Mouse (Mus musculus): ENCODE results near the gene Cacna1s.

The Cacna1s gene

DNA sequence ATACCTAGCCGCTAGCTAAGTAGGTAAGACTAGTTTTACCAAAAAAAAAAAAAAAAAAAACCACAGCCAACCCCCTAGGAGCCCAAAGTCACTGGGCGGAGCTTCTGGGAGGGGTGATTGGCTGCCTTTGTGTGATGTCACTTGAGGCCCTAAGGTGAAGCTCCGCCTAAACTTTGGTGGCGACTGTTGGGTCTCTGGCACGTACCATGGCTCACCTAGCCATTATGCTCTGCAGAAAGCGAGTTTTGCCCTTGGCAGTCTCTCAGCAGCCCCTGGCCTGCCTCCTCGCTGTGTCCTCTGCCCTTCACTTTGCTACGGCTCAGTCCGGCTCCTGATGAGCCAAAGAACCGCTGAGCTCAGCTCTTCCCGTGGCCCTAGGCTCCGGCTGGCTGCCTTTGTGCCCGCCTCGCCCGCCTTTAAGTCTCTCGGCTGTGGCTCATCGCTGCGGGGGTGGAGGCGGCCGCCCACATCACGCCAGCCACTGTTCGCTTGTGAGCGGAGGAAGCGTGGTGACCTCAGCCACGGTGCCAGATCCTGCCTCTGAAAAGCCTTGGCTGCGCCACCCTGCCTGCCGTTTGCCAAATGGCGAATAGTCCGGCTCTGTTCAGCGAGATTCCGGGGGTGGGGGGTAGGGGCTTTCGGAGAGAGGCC, 87.6 kb downstream of the Cacna1s start:
- DNase-seq, result peak; percentile 81

DNA sequence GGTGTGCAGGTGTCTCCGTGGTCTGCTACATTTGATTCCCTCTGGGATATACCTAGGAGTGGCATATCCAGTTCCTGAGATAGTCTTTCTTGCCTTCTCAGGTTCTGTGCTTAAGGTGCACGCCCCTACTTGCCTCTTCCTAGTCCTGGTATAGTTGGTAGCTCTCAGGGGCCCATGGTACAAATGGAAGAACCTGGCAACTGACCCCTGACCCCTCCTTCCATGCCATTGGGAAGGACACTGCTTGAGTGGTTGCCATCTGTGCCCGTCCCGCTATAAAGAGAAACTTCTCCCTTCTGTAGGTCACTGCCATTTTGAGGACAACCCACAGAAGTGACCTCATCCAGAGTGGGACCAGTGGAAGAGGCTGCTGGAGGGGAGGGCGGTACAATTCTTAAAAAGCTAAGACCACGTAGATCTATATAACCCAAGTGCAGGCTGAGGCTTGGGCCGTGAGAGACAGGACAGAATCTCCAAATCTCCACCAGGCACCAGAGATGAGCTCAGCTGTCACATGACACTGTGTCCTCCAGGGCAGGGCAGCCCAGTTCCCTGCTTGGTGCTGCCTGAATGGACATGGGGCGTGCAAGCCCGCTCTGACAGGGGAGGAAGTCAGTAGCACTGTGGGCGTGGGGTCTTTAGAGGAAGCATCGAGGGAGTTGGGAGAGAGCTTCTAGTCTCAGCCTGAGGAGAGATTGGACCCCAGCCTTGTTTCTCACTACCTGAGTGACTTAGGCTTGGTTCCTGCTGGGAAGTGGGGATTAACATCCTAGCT, 88.8 kb downstream of the Cacna1s start:
- no peak for DNase-seq

- DNase-seq, result no peak
These were observed 89.8 kb downstream of the Cacna1s start for GRCm38 (mm10) chr1:136142336-136142735.

DNA sequence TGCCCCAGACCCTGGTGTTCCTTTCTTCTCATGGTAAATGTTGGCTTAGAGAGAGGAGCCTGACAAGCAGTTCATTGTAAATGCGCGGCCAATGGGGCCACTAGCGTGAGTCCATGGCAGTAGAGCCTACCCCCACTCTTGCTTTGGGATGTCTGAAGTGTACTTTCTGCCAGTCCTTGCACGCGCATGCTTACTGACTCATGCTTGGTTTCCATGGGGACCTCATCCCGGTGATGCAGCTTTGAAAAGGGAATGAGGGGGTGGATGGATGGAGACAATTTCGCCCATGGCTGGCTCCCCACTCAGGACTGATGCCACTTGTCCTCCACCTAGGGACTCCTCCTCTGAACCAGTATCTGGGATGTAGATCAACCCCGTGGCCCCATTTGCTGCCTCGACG, 91.0 kb downstream of the Cacna1s start:
- DNase-seq, result peak; percentile 56

DNA sequence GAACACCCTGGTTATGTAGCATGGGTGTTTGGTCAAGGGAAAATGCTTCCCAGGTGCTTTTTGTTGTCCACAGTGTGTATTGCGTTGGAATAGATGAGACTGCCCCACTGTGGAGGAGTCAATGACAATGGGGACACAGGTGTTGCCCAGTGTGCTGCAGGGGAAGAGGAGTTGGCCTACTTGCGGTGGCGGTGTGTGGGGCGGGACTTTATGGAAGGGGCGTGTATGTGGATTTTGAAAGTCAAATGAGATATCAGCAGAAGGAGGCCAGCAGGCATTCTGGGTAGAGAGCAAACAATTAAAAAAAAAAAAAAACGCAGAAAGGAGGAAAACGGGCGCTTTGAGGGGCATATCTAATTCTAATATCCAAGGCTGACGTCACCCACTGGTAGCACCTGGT, 97.2 kb downstream of the Cacna1s start:
- DNase-seq, result no peak

GRCm38 (mm10) chr1:136151371-136151770, 98.8 kb downstream of the Cacna1s start:
- DNase-seq, result no peak

GRCm38 (mm10) chr1:136156304-136156703, 103.8 kb downstream of the Cacna1s start:
- no peak for DNase-seq

DNA sequence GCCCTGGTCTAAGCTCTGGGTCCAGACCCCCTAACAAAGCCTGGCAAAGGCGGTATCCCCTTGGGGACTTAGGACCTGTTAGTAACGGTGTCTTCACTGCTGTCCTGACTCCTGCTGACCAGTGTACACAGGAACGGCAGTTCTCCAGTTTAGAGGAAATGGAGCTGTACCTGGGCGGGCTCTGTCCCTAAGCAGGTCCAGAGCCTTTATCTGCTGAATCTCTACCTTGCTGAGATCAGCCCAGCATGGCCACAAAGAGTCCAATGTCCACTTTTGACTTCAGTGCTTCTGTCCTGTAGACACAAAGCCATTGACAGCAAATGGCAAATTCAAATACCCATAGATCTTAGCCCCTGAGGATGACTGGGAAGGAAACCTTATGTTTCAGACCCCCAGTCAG, 104.4 kb downstream of the Cacna1s start:
- no peak for DNase-seq

DNA sequence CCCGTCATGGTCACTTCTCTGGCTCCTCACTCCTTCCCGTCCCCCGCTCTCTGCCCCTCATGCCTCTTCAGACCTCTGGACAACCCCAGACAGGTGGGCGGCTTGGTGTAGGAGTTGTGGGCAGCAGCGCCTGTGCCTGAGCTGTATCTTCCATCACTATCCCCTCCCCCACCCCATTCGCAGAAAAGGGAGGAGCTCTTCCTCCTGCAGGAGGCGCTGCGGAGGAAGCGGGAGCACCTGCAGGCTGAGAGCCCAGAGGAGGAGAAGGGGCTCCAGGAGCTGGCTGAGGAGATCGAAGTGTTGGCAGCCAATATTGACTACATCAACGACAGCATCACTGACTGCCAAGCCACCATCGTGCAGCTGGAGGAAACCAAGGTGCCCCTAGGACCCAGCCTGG, 107.3 kb downstream of the Cacna1s start:
- peak; percentile 51 for DNase-seq

- no peak for DNase-seq
These were observed 107.7 kb downstream of the Cacna1s start for GRCm38 (mm10) chr1:136160297-136160696.

DNA sequence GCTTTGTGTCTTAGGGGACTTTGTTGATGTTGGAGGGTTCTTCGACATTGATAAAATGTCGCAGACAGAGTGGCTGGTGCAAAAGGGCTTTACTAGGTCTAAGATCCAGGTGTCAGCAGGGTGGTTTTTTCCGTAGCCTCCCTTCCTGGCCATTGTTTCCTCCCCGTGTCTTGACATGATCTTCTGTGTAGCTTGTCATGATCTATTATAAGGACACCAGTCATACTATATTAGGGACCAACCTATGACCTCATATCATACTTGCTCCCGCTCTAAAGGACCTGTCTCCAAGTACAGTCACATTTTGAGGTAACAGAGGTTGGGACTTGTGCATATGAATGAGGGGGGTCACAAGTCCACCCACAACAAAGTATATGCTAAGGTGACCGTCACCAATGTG, 108.4 kb downstream of the Cacna1s start:
- no peak for DNase-seq

GRCm38 (mm10) chr1:136161333-136161921, 108.9 kb downstream of the Cacna1s start:
- no peak for DNase-seq

GRCm38 (mm10) chr1:136165436-136165835, 112.9 kb downstream of the Cacna1s start:
- DNase-seq, result no peak

DNA sequence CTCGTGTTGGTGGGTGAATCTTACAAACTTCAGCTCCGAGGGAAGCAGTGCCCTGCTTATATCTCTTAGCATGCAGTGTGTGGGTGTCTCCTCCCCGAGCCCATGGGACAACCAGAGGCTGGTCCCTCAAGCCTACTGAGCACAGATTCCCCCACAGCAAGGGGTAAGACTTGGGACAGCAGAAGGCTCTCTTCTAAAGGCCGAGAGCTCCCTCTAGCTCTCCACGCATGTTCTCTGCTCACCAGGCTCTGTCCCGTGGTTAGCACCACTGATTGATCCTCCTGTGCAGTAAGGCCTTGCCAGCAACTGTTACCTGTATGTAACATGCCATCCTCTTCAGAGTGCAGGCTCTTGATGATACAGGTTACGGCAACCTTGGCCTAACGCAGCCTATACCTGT, 115.1 kb downstream of the Cacna1s start:
- no peak for DNase-seq
